7 mouse cellular contexts compared by ENCODE assay signal in genomic region chr7:89980133-89980484, GRCm38 (mm10). TPM values are rescaled to one million over a fixed set of nuclear protein-coding genes. Genes with fewer than 3 reads are reported as not detected.
A peak's percentile ranks its signal among the peaks of the same experiment; 100 is the strongest.
DNase-seq lines count a peak whose midpoint lies in the region; ATAC-seq lines count a peak whose summit lies in the region.

No protein-coding gene starts in this region.

- peak; percentile 49; the same call in 1 of the 2 replicates for ATAC-seq in lung, embryonic 16.5 days (ENCODE audit: low read depth)
- peak; percentile 33 for ATAC-seq in erythroblast, adult 5-6 weeks (replicated peaks; ENCODE audit: low FRiP score, poor library complexity, severe bottlenecking)
- ATAC-seq in limb, embryonic 12.5 days (ENCODE audit: insufficient number of reproducible peaks, insufficient read depth, low FRiP score, low TSS enrichment, low read depth): no peak
- peak; percentile 50; the same call in 1 of the 2 replicates for ATAC-seq in stomach, embryonic 14.5 days (ENCODE audit: insufficient number of reproducible peaks, insufficient read depth, low FRiP score, low read depth)

- H3K27me3 ChIP-seq in lung, embryonic 16.5 days (ENCODE audit: control insufficient read depth, insufficient read depth, low read depth, low read length): no peaks in the 10 kb centered on the region
- no peaks in the 10 kb centered on the region for H3K27me3 ChIP-seq in limb, embryonic 12.5 days
- H3K27me3 ChIP-seq in stomach, embryonic 14.5 days (ENCODE audit: control insufficient read depth, insufficient read depth, low read length): no peaks in the 10 kb centered on the region

- WGBS in lung, embryonic 16.5 days: under 1% methylated on average over 31 of the region's 31 CpGs
- WGBS in limb, embryonic 12.5 days: under 1% methylated on average over 31 of the region's 31 CpGs
- under 1% methylated on average over 31 of the region's 31 CpGs for WGBS in stomach, embryonic 14.5 days

- peaks cover 10% of the 10 kb centered on the region; the same call in 1 of the 2 replicates for H3K4me1 ChIP-seq in lung, embryonic 16.5 days (replicated peaks; ENCODE audit: control insufficient read depth, insufficient read depth, low read length)
- peaks cover 16% of the 10 kb centered on the region for H3K4me1 ChIP-seq in limb, embryonic 12.5 days (replicated peaks)
- peaks cover 9% of the 10 kb centered on the region; the same call in 1 of the 2 replicates for H3K4me1 ChIP-seq in stomach, embryonic 14.5 days (ENCODE audit: control insufficient read depth, insufficient read depth, low read length)

- no peak for DNase-seq in lung, postnatal 36 days
- DNase-seq in adrenal gland, postnatal 4 days (ENCODE audit: low spot score in 2 of 2): no peak
- DNase-seq in right cerebral cortex, postnatal 14 days: no peak

- H3K4me2 ChIP-seq in lung, embryonic 16.5 days (ENCODE audit: low read depth, low read length): peak overlapping the region; percentile 61
- peak overlapping the region; percentile 68 for H3K4me2 ChIP-seq in limb, embryonic 12.5 days
- H3K4me2 ChIP-seq in stomach, embryonic 14.5 days (replicated peaks; ENCODE audit: low read depth, low read length): peak overlapping the region; percentile 51

- H3K36me3 ChIP-seq in lung, embryonic 16.5 days (ENCODE audit: control insufficient read depth, insufficient read depth, low read length): peaks cover 14% of the 10 kb centered on the region
- H3K36me3 ChIP-seq in limb, embryonic 12.5 days: peaks cover 18% of the 10 kb centered on the region
- peaks cover 11% of the 10 kb centered on the region for H3K36me3 ChIP-seq in stomach, embryonic 14.5 days (ENCODE audit: control insufficient read depth, insufficient read depth, low read length)

- peak overlapping the region; percentile 100 for H3K27ac ChIP-seq in lung, embryonic 16.5 days (ENCODE audit: low read length)
- peak overlapping the region; percentile 100 for H3K27ac ChIP-seq in limb, embryonic 12.5 days
- peak overlapping the region; percentile 100 for H3K27ac ChIP-seq in stomach, embryonic 14.5 days (ENCODE audit: low read length)

- peak overlapping the region; percentile 78 for H3K4me3 ChIP-seq in lung, embryonic 16.5 days (ENCODE audit: low read length)
- H3K4me3 ChIP-seq in limb, embryonic 12.5 days (replicated peaks): peak overlapping the region; percentile 76
- H3K4me3 ChIP-seq in stomach, embryonic 14.5 days (ENCODE audit: low read depth, low read length): peak overlapping the region; percentile 79

- no peaks in the 10 kb centered on the region for H3K9me3 ChIP-seq in lung, embryonic 16.5 days (ENCODE audit: control insufficient read depth, low read length)
- no peaks in the 10 kb centered on the region for H3K9me3 ChIP-seq in limb, embryonic 12.5 days
- no peaks in the 10 kb centered on the region for H3K9me3 ChIP-seq in stomach, embryonic 14.5 days (ENCODE audit: control insufficient read depth, low read depth, low read length)

- H3K9ac ChIP-seq in lung, embryonic 16.5 days (ENCODE audit: low read length): peak overlapping the region; percentile 92
- H3K9ac ChIP-seq in limb, embryonic 12.5 days (replicated peaks): peak overlapping the region; percentile 86
- peak overlapping the region; percentile 76 for H3K9ac ChIP-seq in stomach, embryonic 14.5 days (replicated peaks; ENCODE audit: low read depth, low read length)

RNA-seq across cellular contexts. Expression of gene Eed, which starts 0.7 kb away (rescaled TPM):
- 65.7 and 67.2 TPM in 2 replicates for polyA plus RNA-seq in lung, embryonic 16.5 days (2015; fragmentation: Nextera tagmentation; extraction: Ambion mirVana)
- total RNA-seq in erythroblast, adult 5-6 weeks (2015; ENCODE audit: low replicate concordance): 55.8 and 69.2 TPM in 2 replicates
- 48.7 and 51.6 TPM in 2 replicates for total RNA-seq in erythroblast, adult 5-6 weeks (2017; ENCODE audit: low replicate concordance)
- polyA plus RNA-seq in limb, embryonic 12.5 days (2016; fragmentation: Nextera tagmentation; extraction: Ambion mirVana): 95.5 and 97.3 TPM in 2 replicates
- 75.9 and 78.8 TPM in 2 replicates for polyA plus RNA-seq in stomach, embryonic 14.5 days (2014; fragmentation: Nextera tagmentation; extraction: Ambion mirVana)
- total RNA-seq in adrenal gland, postnatal 4 days (2021): 10 to 100 TPM; 69.7 to 77.9 TPM

RNA-seq across cellular contexts. Expression of gene Hikeshi, which starts 39.1 kb away (rescaled TPM):
- polyA plus RNA-seq in lung, embryonic 16.5 days (2015; fragmentation: Nextera tagmentation; extraction: Ambion mirVana): 128 and 132 TPM in 2 replicates
- 4.4 and 9.0 TPM in 2 replicates for total RNA-seq in erythroblast, adult 5-6 weeks (2015; ENCODE audit: low replicate concordance)
- total RNA-seq in erythroblast, adult 5-6 weeks (2017; ENCODE audit: low replicate concordance): 16.9 and 74.1 TPM in 2 replicates
- polyA plus RNA-seq in limb, embryonic 12.5 days (2016; fragmentation: Nextera tagmentation; extraction: Ambion mirVana): 124 and 129 TPM in 2 replicates
- polyA plus RNA-seq in stomach, embryonic 14.5 days (2014; fragmentation: Nextera tagmentation; extraction: Ambion mirVana): 122 and 127 TPM in 2 replicates
- 10 to 100 TPM; 59.3 to 61.1 TPM for total RNA-seq in adrenal gland, postnatal 4 days (2021)
